Mouse (Mus musculus): ENCODE data around the gene Tmem151a. TPM values are rescaled to one million over a fixed set of nuclear protein-coding genes. Genes with fewer than 3 reads are reported as not detected.

Gene Tmem151a
- polyA plus RNA-seq, 1 experiment from 2014 or later, result 4.7 TPM

Other genes starting within 250 kb of the Tmem151a start
- 61.4 and 65.8 TPM in 2 replicates for gene Ccs, start 246.2 kb downstream of the Tmem151a start, polyA plus RNA-seq (2015; fragmentation: Nextera tagmentation; extraction: Ambion mirVana)
- 0.06 TPM in 1 of 2 replicates, not detected in the other for gene Ccdc87, start 246.2 kb downstream of the Tmem151a start, polyA plus RNA-seq (2015; fragmentation: Nextera tagmentation; extraction: Ambion mirVana)
- 24.0 and 26.3 TPM in 2 replicates for gene Ctsf, start 230.4 kb downstream of the Tmem151a start, polyA plus RNA-seq (2015; fragmentation: Nextera tagmentation; extraction: Ambion mirVana)
- gene Actn3, start 207.6 kb downstream of the Tmem151a start, polyA plus RNA-seq (2015; fragmentation: Nextera tagmentation; extraction: Ambion mirVana), result 1.1 and 1.3 TPM in 2 replicates
- gene Zdhhc24, start 206.9 kb downstream of the Tmem151a start, polyA plus RNA-seq (2015; fragmentation: Nextera tagmentation; extraction: Ambion mirVana), result 10.9 and 11.1 TPM in 2 replicates
- 2.4 and 2.8 TPM in 2 replicates for gene Bbs1, start 178.9 kb downstream of the Tmem151a start, polyA plus RNA-seq (2015; fragmentation: Nextera tagmentation; extraction: Ambion mirVana)
- 137 and 138 TPM in 2 replicates for gene Dpp3, start 157.2 kb downstream of the Tmem151a start, polyA plus RNA-seq (2015; fragmentation: Nextera tagmentation; extraction: Ambion mirVana)
- gene Peli3, start 142.4 kb downstream of the Tmem151a start, polyA plus RNA-seq (2015; fragmentation: Nextera tagmentation; extraction: Ambion mirVana), result 1.3 and 1.6 TPM in 2 replicates
- 88.1 and 98.2 TPM in 2 replicates for gene Mrpl11, start 123.4 kb downstream of the Tmem151a start, polyA plus RNA-seq (2015; fragmentation: Nextera tagmentation; extraction: Ambion mirVana)
- 0.13 and 0.22 TPM in 2 replicates for gene Npas4, start 95.2 kb downstream of the Tmem151a start, polyA plus RNA-seq (2015; fragmentation: Nextera tagmentation; extraction: Ambion mirVana)
- gene Slc29a2, start 61.7 kb downstream of the Tmem151a start, polyA plus RNA-seq (2015; fragmentation: Nextera tagmentation; extraction: Ambion mirVana), result 4.5 and 5.4 TPM in 2 replicates
- 34.2 and 39.3 TPM in 2 replicates for gene B4gat1, start 46.7 kb downstream of the Tmem151a start, polyA plus RNA-seq (2015; fragmentation: Nextera tagmentation; extraction: Ambion mirVana)
- gene AC124502.3, start 46.6 kb downstream of the Tmem151a start, polyA plus RNA-seq (2015; fragmentation: Nextera tagmentation; extraction: Ambion mirVana), result 0.92 and 1.5 TPM in 2 replicates
- gene Brms1, start 44.2 kb downstream of the Tmem151a start, polyA plus RNA-seq (2015; fragmentation: Nextera tagmentation; extraction: Ambion mirVana), result 43.7 and 44.1 TPM in 2 replicates
- gene Rin1, start 35.0 kb downstream of the Tmem151a start, polyA plus RNA-seq (2015; fragmentation: Nextera tagmentation; extraction: Ambion mirVana), result 2.5 and 2.8 TPM in 2 replicates
- gene Cd248, start 17.5 kb downstream of the Tmem151a start, polyA plus RNA-seq (2015; fragmentation: Nextera tagmentation; extraction: Ambion mirVana), result 42.8 and 49.6 TPM in 2 replicates
- gene Yif1a, start 3.0 kb upstream of the Tmem151a start, polyA plus RNA-seq (2015; fragmentation: Nextera tagmentation; extraction: Ambion mirVana), result 155 and 176 TPM in 2 replicates
- gene Cnih2, start 13.0 kb upstream of the Tmem151a start, polyA plus RNA-seq (2015; fragmentation: Nextera tagmentation; extraction: Ambion mirVana), result 8.1 and 8.3 TPM in 2 replicates
- 241 and 244 TPM in 2 replicates for gene Rab1b, start 21.5 kb upstream of the Tmem151a start, polyA plus RNA-seq (2015; fragmentation: Nextera tagmentation; extraction: Ambion mirVana)
- 12.7 and 13.6 TPM in 2 replicates for gene Klc2, start 33.0 kb upstream of the Tmem151a start, polyA plus RNA-seq (2015; fragmentation: Nextera tagmentation; extraction: Ambion mirVana)
- 11.4 and 13.8 TPM in 2 replicates for gene Pacs1, start 187.6 kb upstream of the Tmem151a start, polyA plus RNA-seq (2015; fragmentation: Nextera tagmentation; extraction: Ambion mirVana)
- 265 and 280 TPM in 2 replicates for gene Sf3b2, start 209.9 kb upstream of the Tmem151a start, polyA plus RNA-seq (2015; fragmentation: Nextera tagmentation; extraction: Ambion mirVana)
- gene Gal3st3, start 212.8 kb upstream of the Tmem151a start, polyA plus RNA-seq (2015; fragmentation: Nextera tagmentation; extraction: Ambion mirVana), result 1.5 and 1.9 TPM in 2 replicates